Mouse (Mus musculus): ENCODE measurements around the gene Nab1.

Nab1 gene

GRCm38 (mm10) chr1:52470811-52471489 is 29.5 kb downstream of the Nab1 start:
- in situ Hi-C loops (cut with MseI, MboI), result no loop called here

DNA sequence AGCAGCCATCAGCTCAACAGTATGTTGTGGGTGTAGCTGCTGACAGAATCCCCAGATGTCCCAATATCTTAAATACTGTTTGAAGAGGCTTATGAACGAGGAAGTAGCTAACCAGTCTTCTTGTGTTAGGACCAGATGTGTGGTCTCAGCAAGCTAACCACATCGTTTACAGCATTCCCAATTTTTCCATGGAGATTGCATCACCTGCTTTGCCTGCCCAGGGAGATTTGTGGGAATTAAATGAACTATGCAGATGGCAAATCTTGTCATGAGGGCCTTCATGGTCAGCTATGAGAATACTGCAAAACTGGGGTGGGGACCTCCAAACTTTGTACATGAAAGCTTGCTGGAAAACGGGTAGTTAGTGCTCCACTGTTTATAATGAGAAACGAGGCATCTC is 30.2 kb downstream of the Nab1 start:
- in situ Hi-C loops (cut with MseI, MboI), result no loop called here

DNA sequence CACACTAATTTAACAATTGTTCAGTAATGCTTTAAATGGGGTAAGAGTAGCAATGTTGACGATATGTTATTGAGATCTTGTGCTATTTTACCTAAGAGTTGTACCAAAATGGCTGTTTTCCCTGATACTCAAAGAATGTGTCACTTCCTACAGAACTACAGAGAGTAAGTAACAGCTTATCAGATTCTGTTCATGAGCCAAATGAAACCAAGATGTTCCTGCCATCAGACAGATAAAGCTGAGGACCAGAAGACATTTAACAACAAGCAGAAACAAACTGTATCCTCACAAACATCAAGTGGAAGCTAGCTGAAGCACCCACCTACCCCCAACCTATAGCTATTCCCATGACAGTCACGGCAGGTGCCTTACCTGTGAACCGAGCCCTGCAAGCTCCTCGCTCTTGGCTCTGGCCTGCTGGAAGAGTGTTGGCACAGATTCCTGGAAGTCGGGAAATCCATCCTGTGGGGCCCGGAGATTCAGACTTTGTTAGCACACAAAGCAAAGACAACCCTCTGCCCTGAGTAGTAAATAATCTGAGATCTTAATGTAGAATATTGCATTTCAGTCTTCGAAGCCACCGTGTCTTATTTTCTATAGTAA is 33.9 kb downstream of the Nab1 start:
- in situ Hi-C loops (cut with MseI, MboI), result no loop called here

DNA sequence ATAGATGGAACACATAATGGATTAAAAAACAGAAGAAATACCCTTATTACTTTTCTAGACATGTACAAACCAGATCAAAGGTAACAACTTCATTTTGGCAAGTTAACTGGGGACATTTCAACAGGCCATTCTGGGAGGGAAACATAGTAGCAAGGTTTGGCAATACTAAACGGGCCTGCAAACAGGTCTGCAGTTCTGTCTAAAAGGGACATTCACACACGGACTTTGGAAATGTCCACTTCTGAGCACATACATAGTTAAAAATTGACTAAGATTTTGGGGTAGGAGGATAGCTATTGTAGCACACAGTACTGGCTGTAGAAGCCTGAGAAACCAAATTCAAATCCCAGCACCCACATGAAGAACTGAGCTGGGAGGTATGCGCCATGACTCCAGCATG is 34.6 kb downstream of the Nab1 start:
- in situ Hi-C loops (cut with MseI, MboI), result no loop called here

DNA sequence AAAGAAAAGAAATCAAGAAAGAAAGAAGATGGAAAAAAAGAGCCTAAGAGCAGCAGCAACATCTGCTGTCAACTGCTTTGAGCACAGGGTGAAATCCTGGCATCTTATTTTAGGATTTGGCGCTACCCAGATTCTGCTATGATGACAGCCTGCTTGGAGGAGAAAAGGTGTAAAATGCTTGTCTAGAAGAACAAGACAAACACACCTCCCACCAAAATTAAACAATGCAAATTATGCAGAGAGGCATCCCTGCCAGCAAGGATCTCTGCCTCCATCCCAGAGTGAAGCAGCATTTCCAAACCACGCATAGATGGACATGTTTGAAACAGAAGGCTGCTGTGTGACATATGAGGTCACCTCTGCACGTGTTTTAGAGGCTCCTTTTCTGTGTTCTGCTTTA is 35.2 kb downstream of the Nab1 start:
- in situ Hi-C loops (cut with MseI, MboI), result no loop called here

DNA sequence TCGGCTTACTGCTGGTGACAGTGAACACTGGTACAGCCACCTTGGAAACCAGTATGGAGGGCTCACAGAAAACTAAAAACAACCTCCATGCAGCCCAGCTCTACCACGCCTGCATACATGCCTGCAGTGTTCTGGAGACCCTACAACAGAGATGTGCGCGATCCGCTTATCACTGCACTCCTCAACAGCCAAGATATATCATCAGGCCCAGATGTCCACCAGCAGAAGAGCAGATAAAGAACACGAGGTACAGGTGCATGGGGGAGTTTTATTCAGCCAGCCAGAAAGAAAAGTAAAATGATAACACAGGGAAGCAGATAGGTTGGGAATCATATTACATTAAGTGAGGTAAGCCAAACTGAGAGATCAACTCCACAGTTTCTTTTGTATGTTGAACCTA is 37.2 kb downstream of the Nab1 start:
- in situ Hi-C loops (cut with MseI, MboI), result no loop called here

DNA sequence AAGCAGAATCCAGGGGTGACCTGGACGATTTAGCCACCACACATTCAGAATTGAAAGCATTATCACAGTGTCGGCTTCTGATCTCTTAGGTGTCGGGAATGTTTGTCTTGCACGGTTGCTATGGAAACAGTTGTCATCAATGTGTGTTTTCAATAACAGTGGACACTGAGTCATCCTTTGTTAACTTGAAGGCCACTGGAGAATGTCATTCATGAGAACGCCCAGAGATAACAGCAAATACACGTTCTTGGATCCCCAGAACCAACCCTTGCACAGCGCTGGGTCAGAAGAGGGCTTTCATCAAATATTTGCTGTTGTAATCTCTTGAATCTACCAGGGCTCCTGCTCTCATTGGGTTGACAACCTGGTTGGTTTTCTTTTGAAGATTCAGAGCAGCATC is 43.9 kb downstream of the Nab1 start:
- in situ Hi-C loops (cut with MseI, MboI), result no loop called here

DNA sequence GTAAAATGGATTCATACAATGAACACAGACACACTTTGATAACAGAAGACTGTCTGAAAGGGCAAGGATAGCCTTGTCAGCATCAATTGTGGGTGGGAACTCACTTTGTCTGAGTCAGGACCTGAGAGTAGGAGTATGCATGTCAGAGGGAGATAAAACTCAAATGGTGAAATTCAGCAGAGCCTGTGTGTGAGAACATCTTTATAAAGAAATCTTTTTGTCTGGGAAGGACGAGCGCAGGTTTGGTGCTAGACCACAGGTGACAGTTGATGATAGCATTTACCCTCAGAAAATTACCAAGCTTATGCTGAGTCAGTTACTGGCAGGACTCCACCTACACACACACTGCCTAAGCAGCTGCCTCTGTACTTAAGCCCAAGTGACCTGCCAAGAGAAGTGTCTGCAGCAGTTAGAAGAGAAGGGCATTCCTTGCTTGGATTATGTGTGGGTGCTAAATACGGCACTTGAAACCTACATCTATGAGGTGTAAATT is 45.9 kb downstream of the Nab1 start:
- in situ Hi-C loops (cut with MseI, MboI), result no loop called here

DNA sequence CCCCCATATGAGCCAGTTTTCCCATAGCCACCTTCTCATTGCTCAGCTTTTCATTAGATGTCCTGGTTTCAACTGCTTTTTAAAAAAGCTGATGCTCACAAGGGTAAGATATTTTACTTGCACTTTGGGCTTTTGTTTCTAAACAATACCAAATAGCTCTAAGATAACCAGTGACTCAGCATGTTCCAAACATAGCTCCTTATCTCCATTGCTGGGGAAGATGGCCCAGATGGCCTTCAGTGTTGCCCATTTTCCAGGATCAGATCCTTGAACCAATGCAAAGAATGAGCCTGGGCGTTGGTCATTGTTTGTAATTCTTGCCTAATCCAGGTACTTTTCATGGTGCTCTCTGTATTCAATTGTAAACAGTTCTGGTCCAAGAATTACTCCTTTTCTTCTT is 49.1 kb downstream of the Nab1 start:
- in situ Hi-C loops (cut with MseI, MboI), result no loop called here

DNA sequence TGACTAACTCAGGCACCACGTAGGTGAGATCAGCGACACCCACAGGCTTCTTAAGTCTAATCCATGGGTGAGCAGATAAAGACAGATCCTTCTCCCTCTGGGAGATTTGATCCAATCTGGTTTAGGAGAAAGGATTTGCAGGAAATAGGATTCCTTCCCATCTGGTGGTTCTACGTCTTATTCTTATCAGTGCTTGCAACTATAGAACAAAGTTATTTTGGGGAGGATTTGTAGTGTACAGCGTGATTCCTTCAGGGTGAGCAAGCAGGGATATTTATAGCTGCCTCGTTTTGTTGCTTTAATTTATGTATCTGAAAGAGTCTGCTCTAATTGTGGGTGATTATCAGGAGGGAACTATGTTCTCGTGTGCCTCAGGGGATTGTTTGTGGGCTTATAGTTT is 64.6 kb downstream of the Nab1 start:
- in situ Hi-C loops (cut with MseI, MboI), result no loop called here

DNA sequence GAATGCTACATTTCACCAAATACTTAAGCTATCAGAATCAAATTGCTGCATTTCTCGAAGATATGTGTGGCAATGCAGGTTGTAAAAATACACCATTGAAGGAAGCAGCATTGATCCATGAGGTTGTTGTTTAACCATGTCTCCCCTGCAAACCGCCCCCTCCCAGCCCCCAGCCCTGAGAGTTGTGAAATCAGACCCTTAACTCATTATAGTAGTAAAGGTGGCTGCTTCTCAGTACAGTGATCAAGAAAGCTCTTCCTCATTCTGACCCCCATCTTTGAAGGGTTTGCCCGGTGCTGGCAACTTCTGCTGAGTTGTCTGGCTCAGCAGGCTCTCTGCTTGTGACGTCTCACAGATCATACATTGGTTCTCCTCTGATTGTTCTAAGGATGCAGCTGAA is 66.4 kb downstream of the Nab1 start:
- in situ Hi-C loops (cut with MseI, MboI), result no loop called here

- in situ Hi-C loops (cut with MseI, MboI), result no loop called here
Observed at GRCm38 (mm10) chr1:52431806-52432205, 68.7 kb downstream of the Nab1 start.

- in situ Hi-C loops (cut with MseI, MboI), result no loop called here
Observed at GRCm38 (mm10) chr1:52430606-52431005, 69.9 kb downstream of the Nab1 start.

GRCm38 (mm10) chr1:52430116-52430515 is 70.4 kb downstream of the Nab1 start:
- in situ Hi-C loops (cut with MseI, MboI), result no loop called here

DNA sequence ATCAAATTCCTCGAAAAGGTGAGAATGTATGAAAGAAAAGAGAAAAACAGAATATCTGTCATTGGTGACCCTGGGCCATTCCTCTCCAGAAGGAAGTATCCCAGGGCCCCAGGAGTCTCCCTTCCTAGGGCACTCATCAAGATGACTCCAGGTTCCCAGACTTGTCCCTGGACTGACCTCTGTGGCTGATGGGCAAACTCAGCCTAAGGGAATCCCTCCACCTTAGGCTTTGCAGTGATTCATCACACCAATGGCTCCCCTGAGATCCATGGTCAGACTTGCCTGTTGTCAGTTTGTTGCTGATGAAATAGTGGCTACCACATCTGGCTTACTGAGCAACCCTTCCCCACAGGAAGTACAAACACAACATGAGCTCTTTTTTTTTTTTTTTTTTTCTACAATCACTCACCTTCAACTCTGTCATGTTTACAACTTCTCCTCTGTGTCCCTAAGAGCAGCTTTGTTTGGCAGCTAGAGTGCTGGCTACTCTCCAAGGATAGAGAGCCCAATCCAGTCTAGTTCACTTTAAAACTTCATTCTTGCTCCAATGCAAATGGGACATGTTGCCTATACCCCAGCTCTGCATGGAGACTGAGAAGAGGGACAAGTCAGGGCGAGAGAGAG is 72.5 kb downstream of the Nab1 start:
- in situ Hi-C loops (cut with MseI, MboI), result no loop called here

- in situ Hi-C loops (cut with MseI, MboI), result no loop called here
Observed at GRCm38 (mm10) chr1:52423846-52424245, 76.6 kb downstream of the Nab1 start.

GRCm38 (mm10) chr1:52423057-52423456 is 77.4 kb downstream of the Nab1 start:
- in situ Hi-C loops (cut with MseI, MboI), result no loop called here

GRCm38 (mm10) chr1:52422137-52422536 is 78.3 kb downstream of the Nab1 start:
- in situ Hi-C loops (cut with MseI, MboI), result no loop called here

- in situ Hi-C loops (cut with MseI, MboI), result no loop called here
Observed at GRCm38 (mm10) chr1:52421623-52422022, 78.9 kb downstream of the Nab1 start.

DNA sequence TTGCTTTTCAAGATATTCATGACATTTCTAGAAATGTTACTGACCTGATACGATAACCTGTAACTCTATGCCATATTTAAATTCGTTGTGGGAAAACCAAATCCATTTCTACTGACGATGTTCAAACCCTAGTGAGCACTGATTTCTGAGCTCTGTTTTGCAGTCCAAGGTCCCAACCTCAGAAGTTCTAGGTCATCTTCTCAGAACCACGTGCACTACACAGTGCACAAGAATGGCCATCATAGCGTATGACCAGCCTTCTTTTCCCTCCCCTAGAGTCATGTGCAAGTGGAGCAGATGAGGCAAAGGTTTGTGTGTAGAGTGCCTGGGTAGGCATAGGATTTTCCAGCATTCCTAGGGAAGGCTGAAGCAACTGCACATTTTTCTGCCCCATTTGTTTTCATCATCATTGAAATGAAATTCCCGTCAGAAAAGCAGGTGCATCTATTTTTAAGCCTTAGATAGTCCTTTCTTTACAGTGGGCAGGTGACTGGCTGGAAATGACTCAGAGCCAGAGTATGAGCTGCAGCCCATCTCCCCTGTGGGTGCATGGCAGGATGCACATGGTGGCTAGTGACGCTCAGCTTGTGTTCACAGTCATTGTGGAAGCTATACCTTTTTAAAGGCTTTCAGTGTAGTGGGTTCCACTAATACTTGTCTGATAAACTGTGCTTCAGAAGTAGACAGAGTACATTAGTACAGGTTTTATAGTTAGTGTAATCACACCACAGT is 81.2 kb downstream of the Nab1 start:
- in situ Hi-C loops (cut with MseI, MboI), result no loop called here
